Mouse (Mus musculus): ENCODE measurements around the gene Ces1h. TPM values are rescaled to one million over a fixed set of nuclear protein-coding genes. Genes with fewer than 3 reads are reported as not detected.

The Ces1h gene
- polyA plus RNA-seq, 1 experiment from 2014 or later = not detected

DNA sequence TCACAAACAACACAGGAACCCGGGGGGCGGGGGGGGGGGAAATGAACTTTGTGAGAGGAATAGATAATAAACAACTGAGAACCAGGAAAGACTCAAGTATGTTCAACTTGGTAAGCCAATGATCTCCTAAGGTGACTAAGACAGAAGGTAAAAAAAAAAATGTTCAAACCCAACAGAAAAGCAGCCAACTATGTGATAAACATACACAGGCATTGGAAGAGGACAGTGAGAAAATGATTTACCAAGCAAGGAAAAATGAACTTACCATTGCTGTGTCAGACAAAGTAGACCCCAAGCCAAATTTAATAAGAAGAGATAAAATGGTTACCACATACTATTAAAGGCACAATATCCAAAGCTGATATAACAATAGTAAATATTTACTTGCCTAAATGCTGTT, 40.0 kb downstream of the Ces1h start:
- no peak overlapping the region for H3K4me3 ChIP-seq (ENCODE audit: low read depth, low read length)
- no peak overlapping the region for H3K27ac ChIP-seq (ENCODE audit: low read depth, low read length)
- H3K27me3 ChIP-seq (ENCODE audit: control insufficient read depth, insufficient read depth, low read length) = no peaks in the 10 kb centered on the region
- H3K4me2 ChIP-seq = no peak overlapping the region
- no peak for ATAC-seq (replicated peaks; ENCODE audit: insufficient number of reproducible peaks, low FRiP score, low TSS enrichment)
- H3K36me3 ChIP-seq (ENCODE audit: control insufficient read depth, insufficient read depth, low read length) = no peaks in the 10 kb centered on the region
- H3K9ac ChIP-seq (ENCODE audit: low read depth, low read length) = no peak overlapping the region
- H3K4me1 ChIP-seq (ENCODE audit: control insufficient read depth, insufficient read depth, low read length) = no peaks in the 10 kb centered on the region
- WGBS (ENCODE audit: insufficient replicate concordance) = 85% methylated on average over 2 of the region's 2 CpGs
- H3K9me3 ChIP-seq (replicated peaks; ENCODE audit: control insufficient read depth, low read length) = no peaks in the 10 kb centered on the region

DNA sequence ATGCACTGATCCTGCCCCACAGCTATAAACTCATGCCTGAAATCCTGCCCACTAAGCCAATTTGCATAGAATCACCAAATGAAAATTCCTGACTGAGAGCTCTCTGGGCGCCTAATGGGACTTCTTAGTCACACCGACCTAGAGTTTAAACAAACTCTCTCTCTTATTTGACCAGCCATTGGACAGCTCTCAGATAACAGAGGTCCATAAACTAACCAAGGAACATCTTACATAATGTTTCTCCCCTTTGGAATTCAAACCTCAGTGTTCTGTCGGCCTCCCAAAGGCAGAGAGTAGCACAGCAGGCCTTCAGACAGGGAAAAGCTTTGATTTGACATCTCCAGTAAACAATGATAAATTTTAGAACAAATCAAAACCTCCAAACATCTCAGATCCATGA, 42.3 kb downstream of the Ces1h start, which contains the start of gene Ces1g:
Gene Ces1g, minus strand, starts transcription at position 102 of the 400 bp plus-strand sequence.
- WGBS (ENCODE audit: insufficient replicate concordance) = 50% methylated on average over 3 of the region's 3 CpGs
- H3K9me3 ChIP-seq (replicated peaks; ENCODE audit: control insufficient read depth, low read length) = no peaks in the 10 kb centered on the region
- no peak for ATAC-seq (replicated peaks; ENCODE audit: insufficient number of reproducible peaks, low FRiP score, low TSS enrichment)
- no peak within 1 kb of the TSS for H3K27ac ChIP-seq (ENCODE audit: low read depth, low read length)
- H3K4me3 ChIP-seq (ENCODE audit: low read depth, low read length) = no peak within 1 kb of the TSS
- no peaks in the 10 kb centered on the region for H3K36me3 ChIP-seq (ENCODE audit: control insufficient read depth, insufficient read depth, low read length)
- no peaks in the 10 kb centered on the region for H3K27me3 ChIP-seq (ENCODE audit: control insufficient read depth, insufficient read depth, low read length)
- H3K4me1 ChIP-seq (ENCODE audit: control insufficient read depth, insufficient read depth, low read length) = no peaks in the 10 kb centered on the region
- H3K4me2 ChIP-seq = no peak within 1 kb of the TSS
- no peak within 1 kb of the TSS for H3K9ac ChIP-seq (ENCODE audit: low read depth, low read length)

DNA sequence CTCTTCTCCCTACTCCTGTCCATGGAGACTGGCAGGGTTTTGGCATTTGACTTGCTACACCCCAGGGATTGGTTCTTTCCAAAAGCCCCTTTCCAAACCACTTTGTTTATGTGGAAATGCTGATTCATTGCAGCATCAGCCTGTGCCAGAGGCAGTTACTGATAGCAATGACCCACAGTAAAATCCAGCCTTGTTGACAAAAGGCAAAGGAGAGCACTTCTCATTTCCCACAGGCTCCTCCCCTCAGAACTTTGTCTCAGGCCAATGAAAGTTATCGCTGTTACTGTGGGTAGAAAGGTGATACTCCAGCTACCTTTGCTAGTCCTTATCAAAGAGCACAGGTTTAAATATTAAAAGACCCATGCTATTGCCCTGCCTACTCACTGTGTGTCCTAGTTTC, 46.8 kb downstream of the Ces1h start:
- Histone ChIP-seq H3K4me2 (no peak overlapping the region), H3K27me3 (ENCODE audit: control insufficient read depth, insufficient read depth, low read length) (no peaks in the 10 kb centered on the region), H3K4me3 (ENCODE audit: low read depth, low read length) (no peak overlapping the region), H3K9me3 (replicated peaks; ENCODE audit: control insufficient read depth, low read length) (no peaks in the 10 kb centered on the region), H3K36me3 (ENCODE audit: control insufficient read depth, insufficient read depth, low read length) (no peaks in the 10 kb centered on the region), H3K4me1 (ENCODE audit: control insufficient read depth, insufficient read depth, low read length) (no peaks in the 10 kb centered on the region), H3K27ac (ENCODE audit: low read depth, low read length) (no peak overlapping the region), H3K9ac (ENCODE audit: low read depth, low read length) (no peak overlapping the region)
- WGBS (ENCODE audit: insufficient replicate concordance) = 74% methylated on average over 1 of the region's 1 CpGs
- no peak for ATAC-seq (replicated peaks; ENCODE audit: insufficient number of reproducible peaks, low FRiP score, low TSS enrichment)

DNA sequence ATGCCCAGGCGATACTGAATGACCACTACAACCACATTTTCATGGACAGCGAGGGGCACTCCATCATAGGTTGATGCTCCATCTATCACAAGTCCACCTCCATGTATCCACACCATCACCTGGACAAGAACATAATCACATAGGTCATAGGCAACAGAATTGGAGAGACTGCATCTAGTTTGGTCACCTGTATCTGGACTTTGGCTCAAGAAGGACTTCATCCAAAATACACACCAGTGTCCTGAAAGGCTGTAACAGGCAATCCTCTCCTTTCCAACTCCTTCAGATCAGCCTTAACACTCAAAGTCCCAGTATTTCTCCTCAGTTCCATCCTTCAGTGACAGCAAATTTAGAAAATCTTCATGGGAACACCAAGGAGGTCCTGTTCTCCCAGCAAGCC, 48.4 kb downstream of the Ces1h start:
- H3K36me3 ChIP-seq (ENCODE audit: control insufficient read depth, insufficient read depth, low read length) = no peaks in the 10 kb centered on the region
- H3K4me3 ChIP-seq (ENCODE audit: low read depth, low read length) = no peak overlapping the region
- no peaks in the 10 kb centered on the region for H3K9me3 ChIP-seq (replicated peaks; ENCODE audit: control insufficient read depth, low read length)
- no peak for ATAC-seq (replicated peaks; ENCODE audit: insufficient number of reproducible peaks, low FRiP score, low TSS enrichment)
- no peaks in the 10 kb centered on the region for H3K27me3 ChIP-seq (ENCODE audit: control insufficient read depth, insufficient read depth, low read length)
- H3K27ac ChIP-seq (ENCODE audit: low read depth, low read length) = no peak overlapping the region
- no peak overlapping the region for H3K9ac ChIP-seq (ENCODE audit: low read depth, low read length)
- 80% methylated on average over 2 of the region's 2 CpGs for WGBS (ENCODE audit: insufficient replicate concordance)
- no peaks in the 10 kb centered on the region for H3K4me1 ChIP-seq (ENCODE audit: control insufficient read depth, insufficient read depth, low read length)
- H3K4me2 ChIP-seq = no peak overlapping the region

DNA sequence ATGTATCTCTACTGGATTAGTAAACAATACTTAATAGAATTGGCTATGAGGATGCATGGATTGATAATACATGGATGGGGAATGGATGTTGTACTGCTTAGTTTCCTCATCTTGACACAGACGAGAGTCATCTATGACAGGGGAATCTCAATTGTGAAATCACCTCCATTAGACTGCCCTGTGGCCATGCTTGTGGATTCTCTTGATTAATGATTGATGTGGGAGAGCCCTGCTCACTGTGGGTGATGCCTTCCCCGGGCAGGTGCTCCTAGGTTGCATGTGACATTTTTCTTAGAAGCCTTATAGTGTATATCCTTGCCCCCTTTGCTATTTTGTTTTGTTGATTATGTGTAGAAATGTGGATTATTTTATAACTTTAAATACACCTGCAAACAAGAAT, 54.4 kb downstream of the Ces1h start:
- Histone ChIP-seq H3K9ac (ENCODE audit: low read depth, low read length) (no peak overlapping the region), H3K4me2 (no peak overlapping the region), H3K36me3 (ENCODE audit: control insufficient read depth, insufficient read depth, low read length) (no peaks in the 10 kb centered on the region), H3K27ac (ENCODE audit: low read depth, low read length) (no peak overlapping the region), H3K4me3 (ENCODE audit: low read depth, low read length) (no peak overlapping the region), H3K9me3 (replicated peaks; ENCODE audit: control insufficient read depth, low read length) (no peaks in the 10 kb centered on the region), H3K4me1 (ENCODE audit: control insufficient read depth, insufficient read depth, low read length) (no peaks in the 10 kb centered on the region), H3K27me3 (ENCODE audit: control insufficient read depth, insufficient read depth, low read length) (no peaks in the 10 kb centered on the region)
- ATAC-seq (replicated peaks; ENCODE audit: insufficient number of reproducible peaks, low FRiP score, low TSS enrichment) = no peak
- 69% methylated on average over 2 of the region's 2 CpGs for WGBS (ENCODE audit: insufficient replicate concordance)

GRCm38 (mm10) chr8:93317031-93317430, 62.5 kb downstream of the Ces1h start:
- Histone ChIP-seq H3K9me3 (replicated peaks; ENCODE audit: control insufficient read depth, low read length) (no peaks in the 10 kb centered on the region), H3K4me1 (ENCODE audit: control insufficient read depth, insufficient read depth, low read length) (no peaks in the 10 kb centered on the region), H3K4me2 (no peak overlapping the region), H3K4me3 (ENCODE audit: low read depth, low read length) (no peak overlapping the region), H3K27ac (ENCODE audit: low read depth, low read length) (no peak overlapping the region), H3K27me3 (ENCODE audit: control insufficient read depth, insufficient read depth, low read length) (no peaks in the 10 kb centered on the region), H3K9ac (ENCODE audit: low read depth, low read length) (no peak overlapping the region), H3K36me3 (ENCODE audit: control insufficient read depth, insufficient read depth, low read length) (no peaks in the 10 kb centered on the region)
- 77% methylated on average over 2 of the region's 2 CpGs for WGBS (ENCODE audit: insufficient replicate concordance)
- no peak for ATAC-seq (replicated peaks; ENCODE audit: insufficient number of reproducible peaks, low FRiP score, low TSS enrichment)

GRCm38 (mm10) chr8:93315557-93315956, 64.0 kb downstream of the Ces1h start:
- Histone ChIP-seq H3K4me2 (no peak overlapping the region), H3K27ac (ENCODE audit: low read depth, low read length) (no peak overlapping the region), H3K27me3 (ENCODE audit: control insufficient read depth, insufficient read depth, low read length) (no peaks in the 10 kb centered on the region), H3K9ac (ENCODE audit: low read depth, low read length) (no peak overlapping the region), H3K9me3 (replicated peaks; ENCODE audit: control insufficient read depth, low read length) (no peaks in the 10 kb centered on the region), H3K4me1 (ENCODE audit: control insufficient read depth, insufficient read depth, low read length) (no peaks in the 10 kb centered on the region), H3K4me3 (ENCODE audit: low read depth, low read length) (no peak overlapping the region), H3K36me3 (ENCODE audit: control insufficient read depth, insufficient read depth, low read length) (no peaks in the 10 kb centered on the region)
- 80% methylated on average over 2 of the region's 2 CpGs for WGBS (ENCODE audit: insufficient replicate concordance)
- no peak for ATAC-seq (replicated peaks; ENCODE audit: insufficient number of reproducible peaks, low FRiP score, low TSS enrichment)

Other genes with a start within 250 kb of the Ces1h start
- gene Ces1c, start 248.4 kb downstream of the Ces1h start, polyA plus RNA-seq (2014; fragmentation: Nextera tagmentation; extraction: Ambion mirVana) = not detected in 2 replicates
- gene Ces1d, start 181.9 kb downstream of the Ces1h start, polyA plus RNA-seq (2014; fragmentation: Nextera tagmentation; extraction: Ambion mirVana) = 0.43 TPM in 1 of 2 replicates, not detected in the other
- 0.65 TPM in 1 of 2 replicates, not detected in the other for gene Ces1e, start 150.1 kb downstream of the Ces1h start, polyA plus RNA-seq (2014; fragmentation: Nextera tagmentation; extraction: Ambion mirVana)
- gene Ces1f, start 100.0 kb downstream of the Ces1h start, polyA plus RNA-seq (2014; fragmentation: Nextera tagmentation; extraction: Ambion mirVana) = not detected in 2 replicates
- not detected in 2 replicates for gene Ces1g, start 42.4 kb downstream of the Ces1h start, polyA plus RNA-seq (2014; fragmentation: Nextera tagmentation; extraction: Ambion mirVana)
- gene Ces5a, start 156.1 kb upstream of the Ces1h start, polyA plus RNA-seq (2014; fragmentation: Nextera tagmentation; extraction: Ambion mirVana) = not detected in 2 replicates

All from heart, embryonic 11.5 days (tissue).